Mouse (Mus musculus) liver, embryonic 14.5 days (tissue): ENCODE data around the gene Qtrt1.

Experiments
- CTCF ChIP-seq: IDR thresholded peaks from 2 replicates; pipeline ENCODE4 v1.5.1; 2016; ENCODE audit warnings: antibody characterized with exemption, low read depth, control low read depth
- EP300 ChIP-seq: IDR thresholded peaks from 2 replicates; pipeline ENCODE4 v1.6.1; 2016; ENCODE audit warnings: antibody characterized with exemption, low read depth

DNA sequence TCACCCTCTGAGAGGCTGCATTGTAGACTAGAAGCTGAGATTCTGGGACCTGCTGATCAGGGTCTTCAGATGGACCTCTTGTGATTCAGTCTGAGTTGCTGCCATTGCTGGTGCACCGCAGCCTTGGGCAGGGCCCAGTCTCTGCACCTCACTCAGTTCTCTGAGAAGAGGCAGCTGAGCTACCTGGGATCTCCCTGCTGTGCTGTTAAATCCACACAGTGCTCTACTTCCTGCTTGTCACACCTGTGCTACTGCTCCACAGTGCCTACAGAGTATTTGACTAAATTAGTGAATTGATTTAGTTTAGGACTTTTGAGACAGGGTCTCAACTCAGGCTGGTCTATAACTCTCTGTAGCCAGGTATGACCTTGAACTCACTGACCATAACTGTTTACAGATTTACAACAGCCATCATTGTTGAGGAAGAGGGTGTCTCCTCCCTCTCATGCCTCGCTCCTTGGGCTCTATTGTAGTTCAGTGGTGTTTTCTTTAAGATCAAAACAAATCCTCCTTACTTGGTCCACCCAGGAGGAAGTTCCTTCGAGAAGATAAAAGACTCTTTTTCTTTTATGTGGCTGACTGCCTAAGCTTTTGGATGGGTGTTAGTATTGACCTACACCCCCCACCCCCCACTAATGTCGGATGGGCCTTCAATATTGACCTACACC is 43.6 kb downstream of the Qtrt1 start:
- TF ChIP-seq CTCF (no peak), EP300 (no peak)
